Mouse (Mus musculus) adrenal gland, postnatal 25 days (tissue): ENCODE measurements around the gene Elmsan1. TPM values are rescaled to one million over a fixed set of nuclear protein-coding genes. Genes with fewer than 3 reads are reported as not detected.
"Not testable (repeated sequence)": the region's sequence is repeated elsewhere in the genome, so short reads cannot be mapped to it uniquely, and the experiment has no call there.

ENCODE experiments used
- DNase-seq: peaks from one replicate; pipeline ENCODE4 v3.0.0; 2021; ENCODE audit warnings: mixed read lengths
- long read RNA-seq: library from polyadenylated mRNA; stranded (forward); transcript quantifications from one replicate; pipeline ENCODE4 v2.0.0, GENCODE M21; 2021
- total RNA-seq: library from RNA; stranded (reverse); gene quantifications from 2 replicates; pipeline ENCODE4 v1.2.3, GENCODE M21; 2021

Elmsan1 gene
- 22.3 and 32.8 TPM in 2 replicates for total RNA-seq
- long read RNA-seq, partial matches to known transcripts = 0 of 1 reads
- long read RNA-seq, other reads (novel, unspliced or antisense) = 1 of 1 reads

GRCm38 (mm10) chr12:84218289-84219120, at the start of gene Elmsan1:
Elmsan1 (minus strand) TSS chr12:84218881.
- peak; percentile 85 for DNase-seq

GRCm38 (mm10) chr12:84267264-84267663, 48.6 kb upstream of the Elmsan1 start:
- DNase-seq = no peak

- no peak for DNase-seq
Measured at GRCm38 (mm10) chr12:84260363-84260762, 41.7 kb upstream of the Elmsan1 start.

GRCm38 (mm10) chr12:84254886-84255285, 36.2 kb upstream of the Elmsan1 start:
- no peak for DNase-seq

- no peak for DNase-seq
Measured at GRCm38 (mm10) chr12:84252811-84253210, 34.1 kb upstream of the Elmsan1 start.

GRCm38 (mm10) chr12:84249217-84249616, 30.5 kb upstream of the Elmsan1 start:
- DNase-seq = peak; percentile 62

- DNase-seq = no peak
Measured at GRCm38 (mm10) chr12:84245683-84246082, 27.0 kb upstream of the Elmsan1 start.

- DNase-seq = no peak
Measured at GRCm38 (mm10) chr12:84243076-84243770, 24.5 kb upstream of the Elmsan1 start.

GRCm38 (mm10) chr12:84237036-84237435, 18.4 kb upstream of the Elmsan1 start:
- DNase-seq = not testable (repeated sequence)

- DNase-seq = no peak
Measured at GRCm38 (mm10) chr12:84235981-84236752, 17.5 kb upstream of the Elmsan1 start.

- no peak for DNase-seq
Measured at GRCm38 (mm10) chr12:84235577-84235976, 16.9 kb upstream of the Elmsan1 start.

GRCm38 (mm10) chr12:84233488-84234100, 14.9 kb upstream of the Elmsan1 start:
- DNase-seq = no peak

- no peak for DNase-seq
Measured at GRCm38 (mm10) chr12:84226117-84226840, 7.6 kb upstream of the Elmsan1 start.

- peak; percentile 60 for DNase-seq
Measured at GRCm38 (mm10) chr12:84222405-84222961, 3.8 kb upstream of the Elmsan1 start.

- no peak for DNase-seq
Measured at GRCm38 (mm10) chr12:84220951-84221891, 2.5 kb upstream of the Elmsan1 start.

GRCm38 (mm10) chr12:84220515-84220914, 1.8 kb upstream of the Elmsan1 start:
- DNase-seq = no peak

GRCm38 (mm10) chr12:84219121-84219561, 460 bp upstream of the Elmsan1 start:
- no peak for DNase-seq

GRCm38 (mm10) chr12:84217508-84218131, 1.1 kb downstream of the Elmsan1 start:
- peak; percentile 25 for DNase-seq

GRCm38 (mm10) chr12:84217111-84217507, 1.6 kb downstream of the Elmsan1 start:
- no peak for DNase-seq
